Mouse (Mus musculus) heart, embryonic 14.5 days (tissue): ENCODE measurements around the gene Dnajc19. TPM values are rescaled to one million over a fixed set of nuclear protein-coding genes. Genes with fewer than 3 reads are reported as not detected.
"Not testable (repeated sequence)": the region's sequence is repeated elsewhere in the genome, so short reads cannot be mapped to it uniquely, and the experiment has no call there.

Source experiments
- ATAC-seq: fragments of 200-750 bp; cut with Nextera tagmentation; 2 replicates; pipeline ENCODE4 v1.8.0; 2017; ENCODE audit warnings: low read depth, moderate TSS enrichment; ENCODE audit not compliant: insufficient number of reproducible peaks, insufficient read depth, low FRiP score
- H3K27ac ChIP-seq, 2 experiments: fragments of 200-500 bp in 1 of 2; fragments of 300-500 bp in 1 of 2; sonication (generic) in 1 of 2; replicated peaks in 1 of 2; 2 replicates each; pipeline ENCODE4 v1.5.1; 2012 to 2014; ENCODE audit warnings: low read depth in 2 of 2, low read length in 2 of 2, control low read depth in 1 of 2, mild to moderate bottlenecking in 1 of 2, mixed read lengths in 1 of 2; ENCODE audit not compliant: control insufficient read depth in 1 of 2, insufficient read depth in 1 of 2
- H3K27me3 ChIP-seq: fragments of 300-500 bp; sonication (generic); 2 replicates; pipeline ENCODE4 v1.6.1; 2014; ENCODE audit warnings: mild to moderate bottlenecking, low read length, control low read depth; ENCODE audit not compliant: control insufficient read depth, insufficient read depth
- H3K36me3 ChIP-seq: fragments of 300-500 bp; sonication (generic); 2 replicates; pipeline ENCODE4 v1.6.1; 2014; ENCODE audit warnings: mild to moderate bottlenecking, control low read depth, low read length, mixed read lengths; ENCODE audit not compliant: control insufficient read depth, insufficient read depth
- H3K4me1 ChIP-seq, 2 experiments: fragments of 200-500 bp in 1 of 2; fragments of 300-500 bp in 1 of 2; sonication (generic) in 1 of 2; 2 replicates each; pipeline ENCODE4 v1.6.1; 2012 to 2014; ENCODE audit warnings: low read length in 2 of 2, control low read depth in 1 of 2, mixed read lengths in 1 of 2; ENCODE audit not compliant: control insufficient read depth in 2 of 2, insufficient read depth in 2 of 2
- H3K4me2 ChIP-seq: fragments of 300-500 bp; sonication (generic); 2 replicates; pipeline ENCODE4 v1.6.1; 2014; ENCODE audit warnings: mild to moderate bottlenecking, low read length
- H3K4me3 ChIP-seq, 2 experiments: fragments of 200-500 bp in 1 of 2; fragments of 300-500 bp in 1 of 2; sonication (generic) in 1 of 2; 2 replicates each; pipeline ENCODE4 v1.5.1; 2012 to 2014; ENCODE audit warnings: low read length in 2 of 2, mild to moderate bottlenecking in 2 of 2, control low read depth in 1 of 2, low read depth in 1 of 2, moderate library complexity in 1 of 2; ENCODE audit not compliant: control insufficient read depth in 1 of 2, insufficient read depth in 1 of 2
- H3K9ac ChIP-seq: fragments of 300-500 bp; sonication (generic); 2 replicates; pipeline ENCODE4 v1.6.1; 2014; ENCODE audit warnings: mild to moderate bottlenecking, low read length
- H3K9me3 ChIP-seq: fragments of 300-500 bp; sonication (generic); 2 replicates; pipeline ENCODE4 v1.6.1; 2016; ENCODE audit warnings: low read length, control low read depth; ENCODE audit not compliant: control insufficient read depth
- WGBS: fragments of 180-500 bp; shearing (Covaris S2); extraction: QIAGEN DNeasy Blood & Tissue Kit; methylation state at CpG from one replicate; pipeline ENCODE4 v1.1.7; 2014; 5-methylcytosine and 5-hydroxymethylcytosine counted together
- polyA plus RNA-seq: library from polyadenylated mRNA; unstranded; fragments of >200 nt; fragmentation: Nextera tagmentation; extraction: Ambion mirVana; gene quantifications from 2 replicates; pipeline ENCODE4 v1.2.1, GENCODE M21; 2014

The Dnajc19 gene
- polyA plus RNA-seq, 1 experiment from 2014 or later = 149 TPM

DNA sequence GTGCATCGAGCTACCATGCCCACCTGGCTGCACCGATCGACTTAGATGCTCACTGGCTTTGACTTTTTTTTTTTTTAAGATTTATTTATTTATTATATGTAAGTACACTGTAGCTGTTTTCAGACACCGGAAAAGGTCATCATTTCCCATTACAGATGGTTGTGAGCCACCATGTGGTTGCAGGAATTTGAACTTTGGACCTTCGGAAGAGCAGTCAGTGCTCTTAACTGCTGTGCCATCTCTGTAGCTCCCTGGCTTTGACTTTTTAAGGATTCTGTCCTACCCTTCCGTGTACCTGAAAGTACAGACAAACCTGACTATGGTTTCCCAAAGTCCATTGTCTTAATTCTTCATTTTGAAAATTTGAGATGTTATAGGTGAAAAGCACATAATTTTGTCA is 8.4 kb downstream of the Dnajc19 start:
- ATAC-seq = no peak
- H3K4me3 ChIP-seq = no peak overlapping the region
- H3K4me1 ChIP-seq = peaks cover 0 to 13% of the 10 kb centered on the region in 2 experiments; a peak in 2 of 4 replicates
- H3K4me2 ChIP-seq = no peak overlapping the region
- H3K27ac ChIP-seq = no peak overlapping the region
- H3K36me3 ChIP-seq = peaks cover 79% of the 10 kb centered on the region
- no peaks in the 10 kb centered on the region for H3K9me3 ChIP-seq
- H3K9ac ChIP-seq = no peak overlapping the region
- H3K27me3 ChIP-seq = no peaks in the 10 kb centered on the region
- 89% methylated on average over 6 of the region's 6 CpGs for WGBS

DNA sequence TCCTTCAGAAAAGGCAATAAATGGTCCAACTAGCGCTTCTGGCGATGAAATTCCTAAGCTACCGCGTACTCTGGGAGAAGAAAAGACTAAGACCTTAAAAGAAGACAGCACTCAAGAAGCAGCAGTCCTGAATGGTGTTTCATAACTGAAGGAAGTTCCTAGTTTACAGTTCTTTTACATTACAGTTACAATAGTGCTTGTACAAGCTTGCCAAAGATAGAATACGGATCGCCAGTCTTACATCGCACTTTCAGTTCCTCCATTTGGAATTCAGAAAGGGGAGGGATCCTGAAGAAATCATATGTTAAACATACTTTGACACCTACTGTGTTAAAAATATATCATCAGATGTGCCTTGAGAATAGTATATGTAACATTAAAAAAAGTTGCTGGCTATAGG is 12.2 kb downstream of the Dnajc19 start:
- H3K27ac ChIP-seq, H3K9ac ChIP-seq, H3K4me1 ChIP-seq, ATAC-seq, H3K4me3 ChIP-seq, H3K27me3 ChIP-seq, H3K4me2 ChIP-seq, H3K9me3 ChIP-seq: not testable (repeated sequence)
- 90% methylated on average over 7 of the region's 7 CpGs for WGBS
- H3K36me3 ChIP-seq = peaks cover 84% of the 10 kb centered on the region

DNA sequence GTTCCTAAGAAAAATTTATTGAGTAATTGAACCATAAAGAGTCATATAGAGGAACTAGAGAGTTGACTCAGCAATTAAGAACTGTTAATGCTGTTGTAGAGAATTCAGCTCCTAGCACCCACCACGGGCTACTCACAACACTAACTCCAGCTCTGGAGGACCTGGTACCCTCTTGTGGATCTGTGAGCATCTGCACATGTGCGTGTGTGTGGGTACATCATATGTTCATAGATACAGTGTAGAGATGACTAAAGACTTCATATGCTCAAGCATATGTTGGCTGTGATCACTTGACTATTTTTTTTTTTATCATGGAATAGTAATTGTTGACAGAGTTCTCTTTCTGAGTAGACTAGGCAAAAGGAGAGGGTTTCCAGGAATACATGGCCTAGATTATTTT is 18.8 kb downstream of the Dnajc19 start:
- H3K9me3 ChIP-seq = no peaks in the 10 kb centered on the region
- no peak for ATAC-seq
- H3K9ac ChIP-seq = no peak overlapping the region
- H3K36me3 ChIP-seq = peaks cover 78% of the 10 kb centered on the region
- H3K27me3 ChIP-seq = no peaks in the 10 kb centered on the region
- WGBS = 90% methylated on average over 2 of the region's 2 CpGs
- H3K4me3 ChIP-seq = no peak overlapping the region
- no peak overlapping the region for H3K27ac ChIP-seq
- no peaks in the 10 kb centered on the region for H3K4me1 ChIP-seq
- H3K4me2 ChIP-seq = no peak overlapping the region

DNA sequence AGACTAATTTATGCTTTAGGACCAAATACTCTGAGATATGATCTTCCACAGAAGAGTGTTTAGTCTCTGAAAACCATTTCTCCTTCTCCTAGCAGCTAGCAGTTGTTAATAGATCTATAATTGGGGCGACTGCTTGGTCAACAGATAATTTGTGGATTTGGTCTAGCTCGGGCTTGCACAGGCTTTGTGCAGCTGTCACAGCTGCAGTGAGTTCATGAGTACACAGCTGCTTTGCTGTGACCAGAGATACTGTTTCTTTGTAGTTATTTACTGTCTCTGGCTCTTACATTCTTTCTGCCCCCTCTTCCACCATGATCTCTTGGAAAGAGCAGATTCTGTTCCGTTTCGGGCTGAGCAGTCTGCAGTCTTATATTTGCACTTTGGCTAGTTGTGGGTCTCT is 39.1 kb downstream of the Dnajc19 start:
- Histone ChIP-seq H3K27me3 (no peaks in the 10 kb centered on the region), H3K9me3 (no peaks in the 10 kb centered on the region), H3K27ac (no peak overlapping the region), H3K9ac (no peak overlapping the region), H3K36me3 (peaks cover 55% of the 10 kb centered on the region), H3K4me2 (no peak overlapping the region), H3K4me3 (no peak overlapping the region), H3K4me1 (peaks cover 2 to 10% of the 10 kb centered on the region in 2 experiments; a peak in 2 of 4 replicates)
- ATAC-seq = no peak
- 94% methylated on average over 4 of the region's 4 CpGs for WGBS

DNA sequence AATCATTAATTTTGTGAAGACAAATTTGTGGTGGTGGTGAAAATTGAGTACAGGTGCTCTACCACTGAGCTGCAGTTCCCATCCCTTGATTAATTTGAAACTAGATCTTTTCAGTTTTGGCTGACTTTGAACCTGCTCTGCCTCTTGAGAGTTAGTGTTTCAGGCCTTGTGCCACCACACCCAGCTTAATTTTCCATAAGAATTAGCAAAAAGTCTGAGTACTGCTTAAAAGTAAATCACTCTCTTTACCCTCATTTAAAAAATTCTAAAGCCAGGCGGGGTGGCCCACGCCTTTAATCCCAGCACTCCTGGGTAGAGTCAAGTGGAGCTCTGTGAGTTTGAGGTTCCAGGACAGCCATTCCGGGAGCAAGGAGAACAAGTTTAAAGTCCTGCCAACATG is 45.4 kb downstream of the Dnajc19 start:
- Histone ChIP-seq H3K4me2 (no peak overlapping the region), H3K9me3 (no peaks in the 10 kb centered on the region), H3K4me3 (no peak overlapping the region), H3K27ac (no peak overlapping the region), H3K9ac (no peak overlapping the region), H3K27me3 (no peaks in the 10 kb centered on the region), H3K4me1 (peaks cover 2 to 34% of the 10 kb centered on the region in 2 experiments; a peak in 3 of 4 replicates), H3K36me3 (peaks cover 8% of the 10 kb centered on the region; the same call in 1 of the 2 replicates)
- WGBS = 81% methylated on average over 3 of the region's 3 CpGs
- ATAC-seq = no peak

DNA sequence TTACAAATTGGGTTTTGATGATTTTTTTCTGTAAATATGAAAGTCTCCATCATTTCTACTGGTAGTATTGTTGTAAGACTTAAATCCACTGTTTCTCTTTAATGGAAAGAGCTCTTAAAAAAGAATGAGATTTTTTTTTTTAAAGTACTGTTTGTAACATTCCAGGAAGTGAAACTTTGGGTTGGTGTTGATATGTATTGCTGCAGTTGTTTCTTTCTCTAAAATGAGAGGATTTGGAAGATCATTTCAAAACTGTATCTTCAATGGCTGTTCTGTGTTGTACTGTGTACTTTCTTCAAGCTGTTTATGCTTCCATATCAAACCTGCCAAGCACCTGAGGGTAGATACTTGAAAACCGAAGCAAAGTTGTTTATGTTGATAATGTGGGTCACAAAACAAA is 46.3 kb downstream of the Dnajc19 start:
- no peak overlapping the region for H3K9ac ChIP-seq
- no peak for ATAC-seq
- peaks cover 2 to 34% of the 10 kb centered on the region in 2 experiments; a peak in 3 of 4 replicates for H3K4me1 ChIP-seq
- H3K36me3 ChIP-seq = no peaks in the 10 kb centered on the region
- H3K27me3 ChIP-seq = no peaks in the 10 kb centered on the region
- H3K4me2 ChIP-seq = no peak overlapping the region
- no peaks in the 10 kb centered on the region for H3K9me3 ChIP-seq
- no peak overlapping the region for H3K27ac ChIP-seq
- no peak overlapping the region for H3K4me3 ChIP-seq
- 79% methylated on average over 1 of the region's 1 CpGs for WGBS

DNA sequence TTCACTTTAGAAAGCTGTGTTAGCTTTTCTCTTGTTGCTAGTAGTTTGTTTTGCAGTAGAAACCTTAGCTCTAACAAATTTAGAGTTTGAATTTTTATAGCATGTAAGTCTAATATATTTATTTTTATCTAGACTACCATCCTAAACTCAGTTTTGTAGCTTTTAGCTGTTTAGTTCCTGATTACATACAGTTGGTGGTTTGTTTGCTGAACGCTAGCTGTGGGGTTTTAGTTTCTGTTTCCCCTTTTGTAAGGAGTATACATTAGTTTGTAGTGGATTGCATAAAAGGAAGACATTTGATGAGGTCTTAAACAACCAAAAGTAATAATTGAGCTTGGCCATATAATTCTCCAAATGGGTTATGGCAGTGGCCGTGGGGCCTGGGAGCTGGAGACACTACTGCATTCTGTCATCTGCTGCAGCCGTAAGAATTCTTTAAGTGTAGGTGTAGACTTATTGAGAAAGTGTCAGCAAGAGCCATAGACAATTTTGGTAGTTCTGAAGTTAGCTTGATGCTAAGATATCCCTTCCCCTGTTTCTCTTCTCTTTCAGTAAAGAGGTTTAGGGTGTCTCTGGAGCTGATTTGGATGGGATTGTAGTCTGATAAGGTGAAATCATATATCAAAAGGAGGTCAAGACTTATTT is 47.3 kb downstream of the Dnajc19 start:
- Histone ChIP-seq H3K9me3 (no peaks in the 10 kb centered on the region), H3K4me3 (no peak overlapping the region), H3K4me1 (peaks cover 2 to 35% of the 10 kb centered on the region in 2 experiments; a peak in 3 of 4 replicates), H3K27ac (no peak overlapping the region), H3K9ac (no peak overlapping the region), H3K27me3 (no peaks in the 10 kb centered on the region), H3K4me2 (no peak overlapping the region), H3K36me3 (no peaks in the 10 kb centered on the region)
- WGBS = 63% methylated on average over 3 of the region's 3 CpGs
- ATAC-seq = no peak

DNA sequence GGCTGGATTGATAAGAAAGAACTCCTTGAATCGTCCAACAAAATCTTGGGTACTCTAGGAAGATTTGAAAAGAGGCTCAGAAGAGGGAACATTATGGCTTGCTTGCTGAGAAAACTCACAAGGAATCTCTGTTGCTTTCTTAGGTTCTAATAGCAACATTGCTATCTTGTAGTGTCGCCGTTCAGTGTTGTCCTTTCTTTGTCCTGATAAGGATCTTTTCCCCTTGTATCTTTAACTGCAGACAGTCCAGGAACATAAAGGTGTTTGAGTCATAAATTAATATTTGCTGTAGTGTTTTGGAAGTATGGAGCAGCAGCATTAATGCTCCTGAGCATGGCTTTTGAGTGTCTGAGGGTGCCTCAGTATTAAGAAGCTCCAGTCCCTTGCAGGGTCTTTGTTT is 50.5 kb downstream of the Dnajc19 start:
- 54% methylated on average over 3 of the region's 3 CpGs for WGBS
- H3K4me3 ChIP-seq = no peak overlapping the region
- no peak for ATAC-seq
- H3K4me1 ChIP-seq = peaks cover 0 to 38% of the 10 kb centered on the region in 2 experiments; a peak in 2 of 4 replicates
- no peak overlapping the region for H3K4me2 ChIP-seq
- H3K9ac ChIP-seq = no peak overlapping the region
- H3K27ac ChIP-seq = no peak overlapping the region
- H3K9me3 ChIP-seq = no peaks in the 10 kb centered on the region
- H3K27me3 ChIP-seq = no peaks in the 10 kb centered on the region
- no peaks in the 10 kb centered on the region for H3K36me3 ChIP-seq
